Mouse (Mus musculus) heart, postnatal 36 days (tissue): ENCODE measurements at regions not wholly inside any gene's neighbourhood (a gene's known extent, or its start where the extent isn't known, plus 50 kb on each side); places are given as distances from the start of the nearest gene placed in this dataset.

ENCODE experiments used
- DNase-seq, 2 experiments: peaks; one replicate each; pipeline ENCODE4 v3.0.0; 2021 to 2022
- intact Hi-C: fragments of 180-260 bp; cut with DNase I; formaldehyde crosslinking; loops from one replicate; pipeline ENCODE4 v1.15.1; 2025

- DNase-seq = no peak
- intact Hi-C loops = no loop called here
Measured at GRCm38 (mm10) chr13:92911660-92912284, 67.2 kb downstream of the Mtx3 start.

DNA sequence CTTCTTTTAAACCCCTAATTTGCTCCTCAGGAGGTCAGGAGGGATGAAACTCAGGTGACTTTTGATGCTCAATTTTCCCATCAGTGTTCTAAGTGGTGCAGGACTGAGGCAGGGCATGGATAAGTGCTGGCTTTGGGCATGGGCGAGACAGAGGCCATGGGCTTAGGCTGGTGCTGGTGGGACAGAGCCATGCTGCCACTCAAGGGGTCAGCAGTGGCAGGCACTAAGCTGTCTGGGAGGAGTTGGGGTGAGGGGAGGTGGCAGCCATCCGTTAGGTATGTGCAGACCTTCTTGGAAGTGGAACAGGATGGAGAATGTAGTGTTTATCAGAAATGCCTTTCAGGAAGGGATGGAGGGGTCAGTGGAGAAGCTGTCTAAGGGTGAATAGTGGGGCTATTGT is 68.1 kb downstream of the Mtx3 start:
- no peak for DNase-seq
- intact Hi-C loops = no loop called here

DNA sequence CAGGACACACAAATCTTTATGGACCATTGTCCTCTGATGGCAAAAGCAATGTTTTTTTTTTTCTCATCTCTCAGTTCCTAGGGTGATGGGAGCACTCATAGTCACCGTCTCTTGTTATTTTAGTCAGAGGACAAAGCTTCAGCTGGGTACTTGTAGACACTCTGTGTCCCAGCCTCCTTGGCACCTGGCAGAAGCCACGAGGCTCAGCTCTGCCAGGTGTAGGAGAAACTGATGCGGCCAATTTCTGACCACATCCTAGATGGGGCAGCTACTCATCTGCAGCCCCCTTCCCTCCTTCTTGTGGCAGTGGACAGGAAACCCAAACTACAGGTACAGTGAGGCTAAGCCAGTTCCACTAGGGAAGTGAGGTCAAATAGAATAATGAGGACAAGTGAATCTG is 70.1 kb downstream of the Mtx3 start:
- DNase-seq = no peak
- intact Hi-C loops = no loop called here

GRCm38 (mm10) chr13:92915221-92915839 is 70.8 kb downstream of the Mtx3 start:
- no peak for DNase-seq
- intact Hi-C loops = no loop called here

- intact Hi-C loops = no loop called here
- no peak for DNase-seq
Measured at GRCm38 (mm10) chr13:92915948-92916710, 71.6 kb downstream of the Mtx3 start.

- intact Hi-C loops = no loop called here
- no peak for DNase-seq
Measured at GRCm38 (mm10) chr13:92919882-92920281, 75.3 kb downstream of the Mtx3 start.

DNA sequence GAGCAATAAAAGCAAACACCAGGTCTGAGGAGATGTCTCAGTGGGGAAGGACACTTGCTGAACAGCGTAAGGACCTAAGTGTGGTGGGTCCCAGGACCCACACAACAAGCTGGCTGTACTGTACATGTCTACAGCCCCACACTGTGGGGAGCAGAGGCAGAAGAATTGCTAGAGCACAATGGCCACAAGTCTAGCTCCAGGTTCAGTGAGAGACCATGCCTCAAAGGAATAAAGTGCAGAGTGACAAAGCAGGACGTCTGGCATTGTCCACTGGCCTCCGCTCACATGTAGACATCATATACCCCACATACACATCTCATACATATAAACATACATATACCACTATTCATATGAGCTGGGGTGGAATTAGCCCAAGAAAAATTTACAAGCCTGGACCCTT is 77.4 kb downstream of the Mtx3 start:
- intact Hi-C loops = no loop called here
- DNase-seq = no peak

DNA sequence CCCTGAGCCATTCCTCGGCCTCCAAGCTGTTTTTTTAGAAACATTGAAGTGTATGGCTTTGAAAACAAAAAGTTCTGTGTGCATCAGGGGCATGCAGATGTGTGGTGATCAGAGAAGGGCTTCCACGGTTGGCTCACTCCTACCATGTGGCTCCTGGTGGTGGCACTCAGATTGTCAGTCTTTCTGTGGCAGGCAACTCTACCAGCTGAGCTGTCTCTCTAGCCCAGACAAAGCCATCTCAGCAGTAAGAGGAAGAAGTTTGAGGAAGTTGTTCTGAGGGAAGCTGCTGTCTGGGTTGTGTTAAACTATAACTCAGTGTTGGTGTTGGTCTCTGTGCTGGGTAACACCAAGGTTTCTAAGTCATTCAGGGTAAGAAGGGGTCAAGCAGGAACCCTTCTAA is 78.9 kb downstream of the Mtx3 start:
- no peak for DNase-seq
- intact Hi-C loops = no loop called here

DNA sequence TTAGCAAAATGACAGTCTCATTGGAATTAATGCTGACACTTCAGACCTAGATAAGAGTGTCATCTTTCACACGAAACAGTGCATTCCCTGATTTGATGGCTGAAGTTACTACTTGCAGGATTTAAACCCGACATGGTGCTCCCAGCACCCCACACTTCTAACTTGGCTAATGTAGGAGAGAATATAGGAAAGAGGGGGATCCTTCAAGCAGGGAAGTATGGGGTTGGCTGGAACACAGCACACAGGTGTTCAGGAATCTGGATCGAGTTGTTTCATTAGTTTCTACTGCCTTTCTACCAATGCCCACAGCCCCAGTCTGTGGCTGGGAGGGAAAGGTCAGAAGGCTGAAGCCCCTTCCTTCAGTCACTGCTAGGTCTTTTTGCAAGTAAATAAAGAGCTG is 79.5 kb downstream of the Mtx3 start:
- DNase-seq = no peak
- intact Hi-C loops = no loop called here

GRCm38 (mm10) chr13:92925196-92925595 is 80.6 kb downstream of the Mtx3 start:
- intact Hi-C loops = no loop called here
- DNase-seq = no peak

DNA sequence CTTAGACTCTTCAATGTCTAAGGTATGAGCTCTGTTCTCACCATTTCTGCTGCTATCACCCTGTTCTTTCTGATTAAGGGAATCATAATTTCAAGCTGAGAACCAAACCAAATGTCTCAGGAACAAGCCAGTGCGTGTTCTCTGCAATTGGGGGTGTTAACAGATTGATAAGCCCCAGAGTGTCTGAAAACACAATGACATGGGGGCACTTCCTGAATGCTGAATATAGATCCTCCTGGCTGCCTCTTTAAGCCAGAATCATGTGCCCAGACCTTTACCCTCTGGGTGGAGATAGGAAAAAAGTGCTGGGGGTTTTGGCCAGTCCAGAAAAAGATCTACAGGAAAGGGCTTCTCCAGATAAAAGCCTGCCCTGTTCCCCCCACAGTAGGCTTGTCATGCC is 84.0 kb downstream of the Mtx3 start:
- intact Hi-C loops = no loop called here
- DNase-seq = no peak

- no peak for DNase-seq
- intact Hi-C loops = no loop called here
Measured at GRCm38 (mm10) chr13:92931696-92932095, 87.1 kb downstream of the Mtx3 start.

GRCm38 (mm10) chr13:92939032-92939431 is 94.5 kb downstream of the Mtx3 start:
- intact Hi-C loops = no loop called here
- DNase-seq = no peak

- intact Hi-C loops = loop anchor here (5.0 kb wide), 1 partner anchor 73 kb away; no protein-coding TSS in a partner anchor
- no peak for DNase-seq
Measured at GRCm38 (mm10) chr13:92940610-92941009, 96.0 kb downstream of the Mtx3 start.

- intact Hi-C loops = no loop called here
- DNase-seq = no peak
Measured at GRCm38 (mm10) chr13:92948560-92948959, 104.0 kb downstream of the Mtx3 start.

DNA sequence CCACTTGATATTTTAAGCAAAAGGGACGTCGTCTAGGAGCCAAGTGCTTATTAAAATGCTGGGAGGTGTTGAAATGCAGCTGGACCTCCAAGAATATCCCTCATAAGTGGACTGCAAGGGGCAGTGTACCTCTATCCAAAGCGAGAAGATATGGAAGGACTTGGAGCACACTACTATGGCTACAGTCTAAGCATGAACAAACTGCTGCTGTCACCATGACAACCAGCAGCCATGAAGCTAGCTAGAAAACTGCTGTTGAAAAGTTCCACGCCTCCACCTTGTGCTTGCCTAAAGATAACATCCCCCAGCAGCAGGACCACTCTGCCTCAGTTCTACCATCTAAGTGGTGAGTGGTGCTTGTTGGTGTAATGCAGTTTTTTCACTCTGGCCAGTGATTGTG is 115.5 kb downstream of the Mtx3 start:
- intact Hi-C loops = no loop called here
- peak in 1 of 2 experiments; percentile 4 for DNase-seq

DNA sequence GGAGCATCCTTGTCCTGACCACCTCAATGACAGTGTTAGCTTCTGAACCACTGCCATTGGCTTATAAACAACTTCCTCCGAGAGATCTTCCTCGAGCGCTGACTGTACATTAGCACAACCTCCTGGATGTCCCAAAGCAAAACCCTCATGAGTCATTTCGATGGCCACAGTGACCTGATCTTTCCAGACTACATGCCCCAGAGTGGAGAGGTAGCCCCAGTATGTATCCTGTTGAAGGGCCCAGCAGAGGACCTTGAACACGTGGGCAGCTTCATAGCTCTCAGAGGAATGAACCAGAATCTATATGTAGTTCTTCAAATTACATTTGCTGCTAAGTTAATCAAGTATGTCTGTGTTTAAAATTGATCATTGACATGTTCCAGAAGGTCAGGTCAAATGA is 118.1 kb downstream of the Mtx3 start:
- no peak for DNase-seq
- intact Hi-C loops = no loop called here

- intact Hi-C loops = no loop called here
Measured at GRCm38 (mm10) chr13:92963351-92963895, 118.9 kb downstream of the Mtx3 start.

DNA sequence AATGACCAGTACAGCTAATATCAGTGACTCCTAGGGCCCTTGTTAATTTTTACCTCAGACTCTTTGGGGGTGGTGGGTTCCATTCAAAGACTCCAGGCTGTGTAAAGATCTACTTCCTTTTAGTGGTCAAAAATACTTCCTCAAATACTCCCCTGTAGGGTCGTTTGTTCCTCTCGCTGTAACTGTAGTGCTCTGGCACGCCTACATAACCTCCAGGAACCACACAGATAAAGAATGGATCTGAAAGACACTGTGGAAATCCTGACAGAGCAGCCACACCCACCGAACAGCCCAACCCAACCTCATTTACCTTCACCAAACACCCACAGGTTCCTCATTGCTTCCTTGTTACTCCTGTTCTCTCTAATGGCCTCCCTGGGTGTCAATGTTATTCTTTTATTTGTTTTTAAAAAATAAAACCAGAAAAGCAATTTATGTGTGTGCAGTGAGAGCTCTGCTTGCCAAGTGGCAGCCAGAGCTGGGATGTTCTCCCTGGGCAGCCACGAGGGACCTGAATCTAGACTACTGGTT is 119.7 kb downstream of the Mtx3 start:
- no peak for DNase-seq
- intact Hi-C loops = no loop called here

More at GRCm38 (mm10) chr13:92963351-92963895, 118.9 kb downstream of the Mtx3 start:
- no peak for DNase-seq

DNA sequence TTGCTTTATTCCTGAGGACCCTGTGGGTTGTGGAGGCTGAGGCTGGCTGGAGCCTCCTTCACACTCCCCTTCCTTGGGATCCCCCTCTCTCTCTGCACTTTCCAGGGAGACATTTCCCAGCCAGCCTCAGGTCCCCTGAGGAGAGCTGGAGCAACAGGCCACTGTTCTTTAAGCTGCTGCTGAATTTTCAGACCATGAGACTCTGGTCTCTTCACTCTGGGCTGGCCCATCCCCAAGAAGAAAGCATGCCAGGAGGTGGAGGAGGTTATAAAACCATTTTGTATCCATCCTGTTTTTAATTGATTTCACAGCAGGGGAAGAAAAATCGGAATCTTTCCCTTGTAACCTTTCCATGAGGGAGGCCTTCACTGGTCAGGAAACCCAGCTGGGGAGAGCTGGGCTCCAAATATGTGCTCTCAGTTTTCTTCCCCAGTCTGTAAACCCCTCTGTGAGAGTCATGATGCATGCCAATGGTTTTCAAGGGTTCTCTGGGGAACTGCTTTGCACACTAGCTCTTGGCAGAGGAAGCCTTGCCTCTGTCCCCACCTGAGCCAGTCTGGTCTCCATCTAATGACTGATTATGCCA is 122.6 kb downstream of the Mtx3 start:
- no peak for DNase-seq
- intact Hi-C loops = no loop called here

DNA sequence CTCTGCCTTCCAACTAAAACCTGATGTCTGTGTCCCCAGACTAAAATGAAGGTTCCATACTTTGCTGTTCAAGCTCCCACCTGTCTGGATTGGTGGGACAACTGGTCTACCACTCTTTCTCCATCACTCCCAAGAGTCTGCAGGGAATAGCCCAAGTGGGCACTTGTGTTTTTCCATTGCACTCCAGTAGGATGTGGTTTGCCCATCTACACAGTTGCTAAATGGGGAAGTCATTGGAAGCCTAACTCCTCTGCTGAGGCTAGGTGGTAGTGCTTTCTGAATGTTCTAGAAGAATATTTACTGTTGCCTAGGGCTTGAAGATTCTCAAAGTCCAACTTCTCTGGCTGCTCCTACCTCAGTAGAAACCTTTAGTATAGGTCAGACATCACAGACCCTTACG is 125.0 kb downstream of the Mtx3 start:
- DNase-seq = no peak
- intact Hi-C loops = no loop called here
